Mouse (Mus musculus) yolk sac, embryonic 10.5 days (tissue): ENCODE measurements around the gene Gm49380.

Experiments used
- DNase-seq: peaks from one replicate; pipeline ENCODE4 v3.0.0-alpha.2; 2017; ENCODE audit warnings: low spot score

Gm49380 gene

DNA sequence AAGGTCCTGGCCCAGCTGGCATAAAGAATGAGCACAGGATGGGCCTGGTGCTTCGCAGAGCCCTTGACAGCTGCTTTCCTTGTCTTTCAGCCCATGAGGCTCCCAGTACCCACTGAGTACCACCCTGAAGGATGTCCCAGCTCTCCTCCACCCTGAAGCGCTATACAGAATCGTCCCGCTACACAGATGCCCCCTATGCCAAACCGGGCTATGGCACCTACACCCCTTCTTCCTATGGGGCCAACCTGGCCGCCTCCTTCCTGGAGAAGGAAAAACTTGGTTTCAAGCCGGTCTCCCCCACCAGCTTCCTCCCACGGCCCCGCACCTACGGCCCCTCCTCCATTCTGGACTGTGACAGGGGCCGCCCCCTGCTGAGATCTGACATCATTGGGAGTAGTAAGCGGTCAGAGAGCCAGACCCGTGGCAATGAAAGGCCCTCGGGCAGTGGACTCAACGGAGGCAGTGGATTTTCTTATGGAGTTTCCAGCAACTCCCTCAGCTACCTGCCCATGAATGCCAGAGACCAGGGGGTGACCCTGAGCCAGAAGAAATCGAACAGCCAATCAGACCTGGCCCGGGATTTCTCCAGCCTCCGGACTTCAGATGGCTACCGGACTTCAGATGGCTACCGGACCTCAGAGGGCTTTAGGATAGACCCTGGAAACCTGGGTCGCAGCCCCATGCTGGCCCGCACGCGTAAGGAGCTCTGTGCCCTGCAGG is 37.9 kb downstream of the Gm49380 start:
- DNase-seq, result no peak

DNA sequence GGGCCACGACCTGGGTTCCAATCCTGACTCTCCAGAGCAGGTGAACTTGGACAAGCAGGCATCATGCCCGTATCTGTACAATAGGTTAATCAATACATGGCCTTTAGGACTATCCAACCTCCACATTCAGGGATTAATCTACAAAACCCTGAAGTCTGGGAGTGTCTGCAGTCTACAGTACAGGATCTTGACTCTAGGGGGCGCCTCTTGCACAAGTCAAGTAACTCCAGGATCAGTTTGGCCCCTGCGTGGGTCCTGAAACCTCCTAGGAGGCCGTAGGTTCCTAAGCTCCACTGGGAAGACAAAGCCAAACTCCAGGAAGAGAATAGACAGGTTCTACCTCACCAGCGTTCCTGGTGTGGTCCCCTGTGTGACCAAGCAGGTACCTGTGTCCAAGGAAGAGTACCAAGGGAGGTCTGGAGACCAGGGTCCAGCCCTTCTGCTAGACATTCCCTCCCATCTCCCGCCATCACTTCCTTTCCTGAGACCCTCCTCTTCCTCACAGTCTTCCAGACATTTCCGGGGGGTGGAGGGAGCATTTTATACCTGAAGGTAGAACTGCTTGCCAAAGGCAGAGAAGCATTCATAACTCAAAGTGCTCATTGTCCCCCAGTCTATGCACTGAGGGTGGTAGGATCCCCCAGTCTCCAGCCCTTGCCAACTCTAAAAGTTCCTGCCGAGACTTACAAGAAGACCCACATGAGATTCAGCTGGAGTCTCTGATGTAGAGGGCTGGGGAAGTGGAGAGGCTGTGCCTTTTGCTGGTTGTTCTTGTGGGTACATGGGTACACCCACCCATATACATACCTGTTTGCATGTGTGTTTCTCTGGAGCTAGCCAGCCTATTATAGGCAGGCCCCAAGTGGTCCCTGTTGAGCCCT is 38.7 kb downstream of the Gm49380 start:
- no peak for DNase-seq

DNA sequence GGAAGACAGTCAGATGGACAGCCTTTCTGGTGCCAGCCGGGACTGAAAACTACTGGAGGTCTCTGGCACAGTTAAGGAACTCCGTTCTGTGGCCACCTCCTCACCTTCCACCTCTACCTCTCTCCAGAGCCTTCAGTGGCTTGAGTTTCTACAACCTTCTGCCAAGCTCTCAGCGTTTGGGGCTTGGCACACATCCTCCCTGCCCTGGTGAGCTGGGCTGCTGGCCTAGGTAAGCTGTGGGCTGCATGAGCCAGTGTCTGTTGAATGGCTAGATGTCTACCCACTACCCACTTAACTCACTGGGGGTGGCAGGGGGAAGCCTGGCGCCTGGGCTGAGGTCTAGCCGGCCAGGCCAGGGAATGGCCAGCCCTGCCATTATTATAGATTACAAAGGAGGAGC is 40.2 kb downstream of the Gm49380 start:
- DNase-seq, result no peak

DNA sequence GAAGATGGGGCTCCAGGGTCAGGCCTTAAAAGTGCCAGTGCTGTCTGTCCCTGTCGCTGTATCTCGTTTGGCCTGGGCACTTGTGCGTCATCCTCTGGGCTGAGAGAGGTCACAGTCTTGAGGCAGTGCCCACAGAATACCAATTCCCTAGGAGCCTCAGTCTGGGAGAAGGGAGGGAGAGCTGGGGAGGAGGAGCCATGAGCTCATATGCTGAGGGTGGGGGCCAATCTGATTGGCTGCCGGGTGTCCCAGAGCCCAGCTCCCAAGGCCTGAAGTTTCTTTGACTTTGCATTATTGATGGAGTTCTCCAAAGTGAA is 40.7 kb downstream of the Gm49380 start:
- DNase-seq, result no peak

DNA sequence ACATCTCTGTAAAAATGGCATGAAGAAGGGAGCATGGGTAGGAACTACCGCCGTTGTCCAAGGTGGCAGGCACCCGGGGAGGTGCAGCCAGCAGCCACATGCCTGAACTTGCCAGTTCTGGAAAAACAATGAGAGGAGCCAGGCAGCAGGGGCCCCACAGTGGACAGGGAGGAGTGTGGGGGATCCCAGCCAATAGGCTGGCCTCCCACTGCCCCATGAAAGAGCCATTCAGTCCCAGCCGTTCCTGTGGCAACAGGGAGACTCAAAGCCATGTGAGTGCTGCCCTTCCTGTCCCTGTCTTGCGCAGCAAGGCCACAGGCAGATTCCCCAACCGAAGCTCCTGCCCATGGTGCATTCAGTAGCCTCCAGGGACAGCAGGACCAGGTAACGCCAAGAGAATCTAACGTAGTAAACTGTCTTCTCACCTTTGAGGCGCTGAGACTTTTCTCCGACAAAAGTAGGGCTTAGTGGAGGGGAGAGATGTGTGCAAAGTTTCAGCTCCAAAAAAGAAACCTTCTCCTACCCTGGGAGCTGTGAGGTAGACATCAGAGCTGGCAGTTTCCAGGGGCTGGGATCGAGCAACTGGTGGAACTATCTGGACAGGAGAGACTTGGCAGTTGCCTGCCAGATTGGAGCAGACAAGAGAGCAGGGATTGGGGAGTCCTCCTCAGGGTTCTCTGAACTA is 41.2 kb downstream of the Gm49380 start:
- DNase-seq, result no peak

DNA sequence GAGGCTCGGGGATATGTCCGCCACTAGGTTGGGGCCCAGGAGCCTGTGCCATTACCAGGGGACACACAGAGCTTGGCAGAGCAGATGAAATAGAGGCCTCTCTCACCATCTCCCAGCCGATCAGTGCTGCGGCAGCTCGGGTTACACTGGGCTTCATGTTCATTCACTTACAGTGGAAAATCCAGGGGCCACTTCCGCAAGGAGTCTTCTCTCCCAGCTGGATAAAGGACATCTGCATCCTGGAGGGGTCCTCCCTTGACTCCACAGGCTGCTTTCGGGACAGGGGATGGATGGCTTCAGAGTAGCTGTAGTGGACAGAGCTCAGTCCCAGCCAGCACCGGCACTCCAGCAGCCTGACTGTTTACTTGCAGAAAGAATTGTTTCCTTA is 42.5 kb downstream of the Gm49380 start:
- DNase-seq, result no peak

DNA sequence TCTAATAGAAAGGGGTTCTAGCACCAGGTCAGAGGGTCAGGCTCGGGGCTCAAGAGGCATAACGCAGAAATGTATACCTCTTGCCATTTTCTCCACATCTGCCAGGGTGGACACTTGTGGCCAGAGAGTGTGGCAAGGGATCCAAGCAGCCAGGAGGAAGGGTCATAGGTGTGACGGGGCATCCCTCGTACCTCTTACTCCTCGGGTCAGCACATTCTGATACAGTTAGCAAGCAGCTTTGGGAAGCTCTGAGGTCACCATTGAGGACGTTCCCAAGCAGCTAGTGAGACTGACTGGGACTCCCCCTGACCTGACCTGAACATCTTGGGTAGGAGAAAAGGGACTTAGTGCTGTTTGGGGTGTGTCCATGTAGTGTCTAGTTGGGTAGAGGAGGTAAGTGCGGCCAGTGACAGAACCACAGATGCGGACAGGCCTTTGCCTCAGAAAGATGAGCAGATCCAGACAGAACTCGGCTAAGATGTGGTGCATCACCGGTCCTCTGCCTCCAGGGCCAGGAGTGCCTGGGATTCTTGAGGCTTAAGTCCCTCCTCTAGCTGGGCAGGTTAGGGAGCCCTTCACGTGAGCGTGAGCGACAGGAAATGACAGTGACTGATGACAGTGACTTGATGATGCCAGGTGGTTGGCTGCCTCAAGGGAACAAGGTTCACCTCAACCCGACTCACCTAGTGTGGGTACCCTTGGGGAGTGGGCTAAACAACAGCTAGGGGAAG is 43.0 kb downstream of the Gm49380 start:
- no peak for DNase-seq

DNA sequence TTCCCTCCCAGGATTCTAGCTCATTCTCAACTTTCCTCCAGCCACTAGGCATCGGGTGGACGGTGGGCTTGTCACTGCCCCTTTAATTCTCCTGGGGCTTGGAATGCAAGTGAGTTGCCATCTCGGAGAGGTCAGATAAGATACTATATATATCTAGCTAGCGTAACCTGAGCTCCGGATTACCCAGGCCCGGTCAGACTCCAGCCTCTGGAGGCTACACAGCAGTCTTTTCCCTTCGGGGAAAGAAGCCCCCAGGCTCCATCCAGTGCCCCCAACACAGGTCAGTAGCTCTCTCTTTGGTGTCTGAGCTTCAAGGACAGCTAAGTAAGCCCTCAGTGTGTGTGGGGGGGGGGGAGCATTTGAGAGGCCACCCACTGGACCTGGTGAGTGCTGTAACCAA is 44.0 kb downstream of the Gm49380 start:
- no peak for DNase-seq

DNA sequence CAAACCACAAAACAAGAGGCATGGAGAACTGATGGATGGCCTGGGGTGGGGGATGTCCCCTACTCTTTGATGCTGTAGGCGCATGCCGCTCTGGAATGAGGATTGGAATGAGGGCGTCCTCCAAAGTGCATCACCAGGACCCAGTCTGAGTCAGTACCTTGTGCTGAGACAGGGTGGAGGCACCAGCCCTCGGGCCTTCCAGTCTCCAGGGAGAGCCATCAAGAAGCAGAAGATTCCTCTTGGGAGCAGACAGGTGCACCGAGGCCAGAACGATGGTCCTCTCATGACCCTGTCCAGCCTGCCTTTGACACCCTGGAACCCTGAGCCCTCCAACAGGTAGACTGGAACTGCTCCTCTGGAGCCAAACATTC is 45.4 kb downstream of the Gm49380 start:
- DNase-seq, result no peak

DNA sequence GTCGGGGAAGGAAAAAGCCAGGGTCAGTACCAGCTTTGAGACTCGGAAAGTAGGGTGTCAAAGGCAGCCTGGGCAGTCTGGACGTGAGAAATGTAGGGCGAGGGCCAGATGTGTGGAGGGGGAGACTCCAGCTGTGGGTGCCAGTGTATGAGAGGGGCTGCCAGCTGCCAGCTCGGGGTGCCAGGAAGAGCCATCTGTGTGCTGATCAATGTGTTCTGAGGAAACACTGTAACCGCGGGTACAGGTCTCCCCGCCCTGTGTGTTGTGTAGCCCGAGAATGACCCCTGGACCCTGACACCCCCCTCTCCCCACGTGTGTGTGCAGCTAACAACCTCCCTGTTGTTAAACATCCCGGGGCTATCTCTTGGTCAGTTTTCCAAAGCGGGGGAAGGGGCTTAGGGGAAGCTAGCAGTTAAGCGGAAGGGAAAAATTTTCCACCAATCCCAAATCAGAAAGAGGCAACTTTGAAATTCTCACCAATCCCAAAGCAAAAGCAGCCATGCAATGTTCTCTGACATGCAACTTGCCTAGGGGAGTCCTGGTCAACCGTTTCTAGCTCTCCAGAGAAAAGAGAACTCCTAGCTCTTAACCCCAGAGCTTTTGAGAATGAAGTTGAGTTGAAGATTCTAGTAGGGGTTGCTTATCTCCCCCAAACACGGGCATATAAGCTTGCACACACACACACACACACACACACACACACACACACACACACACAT is 45.9 kb downstream of the Gm49380 start:
- DNase-seq, result no peak

DNA sequence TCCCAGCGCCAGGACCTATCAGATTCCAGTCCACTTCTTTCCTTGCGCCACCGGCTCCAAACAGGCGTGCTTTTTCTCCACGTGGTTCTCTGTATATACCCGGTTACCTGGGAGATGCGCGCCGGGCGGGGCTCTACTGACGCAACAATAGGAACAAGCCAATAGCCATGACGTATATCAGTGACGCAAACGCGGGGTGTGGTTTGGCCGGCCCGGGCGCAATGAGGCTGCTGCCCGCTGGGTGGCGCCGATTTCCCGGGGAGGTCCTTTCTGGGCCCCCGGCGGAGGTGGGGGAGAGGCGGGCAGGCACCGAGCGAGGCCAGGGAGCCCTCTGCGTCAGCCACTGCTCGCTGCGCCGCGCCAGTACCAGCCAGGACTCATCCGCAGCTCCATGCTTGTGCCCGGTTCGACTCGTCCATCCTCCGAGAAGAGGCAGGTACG is 46.5 kb downstream of the Gm49380 start, which contains the start of gene Usp2:
Gene Usp2 (plus strand): TSS at position 237 of the 441 bp plus-strand sequence.
- DNase-seq, result peak; percentile 98

DNA sequence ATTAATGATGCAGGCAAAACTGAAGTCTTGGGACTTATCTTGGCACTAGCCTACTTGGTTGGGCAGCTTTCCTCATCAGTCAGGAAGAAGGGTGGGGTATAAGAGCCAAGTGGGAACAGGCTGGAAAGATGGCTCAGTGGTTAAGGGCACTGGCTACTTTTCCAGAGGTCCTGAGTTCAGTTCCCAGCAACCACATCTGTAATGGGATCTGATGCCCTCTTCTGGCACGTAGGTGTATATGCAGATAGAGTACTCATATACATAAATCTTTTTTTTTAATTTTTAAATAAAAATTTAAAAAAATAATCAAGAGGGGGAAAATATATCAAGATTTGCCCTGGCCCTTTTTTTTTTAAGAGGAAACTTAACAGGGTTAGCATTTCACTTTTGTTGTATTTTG is 48.1 kb downstream of the Gm49380 start:
- DNase-seq, result no peak

DNA sequence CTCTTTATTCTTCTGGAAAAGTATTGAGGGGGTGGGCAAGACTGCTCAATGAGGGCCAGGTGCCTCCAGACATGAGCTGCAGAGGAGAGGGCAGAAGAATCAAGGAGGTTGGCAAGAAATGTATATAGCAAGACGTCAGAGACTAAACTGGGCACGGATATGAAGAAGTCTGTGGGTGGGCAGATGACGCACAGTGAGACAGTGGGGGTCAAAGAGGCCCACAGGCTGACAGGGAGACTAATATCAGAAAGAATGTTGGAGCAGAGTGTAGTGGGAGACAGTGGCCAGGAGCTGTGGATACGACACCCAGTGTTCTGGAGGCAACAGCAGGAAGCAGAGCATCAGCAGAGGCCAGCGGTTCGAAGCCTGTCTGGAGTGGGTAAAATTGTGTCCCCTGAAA is 54.7 kb downstream of the Gm49380 start:
- no peak for DNase-seq

DNA sequence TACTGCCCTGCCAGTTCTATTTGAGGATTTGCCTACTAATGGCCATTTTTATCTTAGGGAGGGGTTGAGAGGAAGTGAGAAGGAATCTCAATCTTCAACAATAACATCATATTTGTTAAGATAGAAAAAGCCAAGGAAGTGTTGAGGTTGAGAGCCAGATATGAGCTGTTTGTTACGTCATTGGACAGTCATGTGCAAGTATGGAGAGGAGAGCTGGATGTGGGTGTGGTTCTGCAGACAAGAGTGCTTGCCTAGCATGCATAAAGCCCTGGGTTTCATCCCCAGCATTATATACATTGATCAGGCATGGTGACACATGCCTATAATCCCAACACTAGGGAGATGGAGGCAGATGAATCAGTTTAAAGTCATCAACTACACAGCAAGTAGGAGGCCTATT is 59.4 kb downstream of the Gm49380 start:
- DNase-seq, result no peak

DNA sequence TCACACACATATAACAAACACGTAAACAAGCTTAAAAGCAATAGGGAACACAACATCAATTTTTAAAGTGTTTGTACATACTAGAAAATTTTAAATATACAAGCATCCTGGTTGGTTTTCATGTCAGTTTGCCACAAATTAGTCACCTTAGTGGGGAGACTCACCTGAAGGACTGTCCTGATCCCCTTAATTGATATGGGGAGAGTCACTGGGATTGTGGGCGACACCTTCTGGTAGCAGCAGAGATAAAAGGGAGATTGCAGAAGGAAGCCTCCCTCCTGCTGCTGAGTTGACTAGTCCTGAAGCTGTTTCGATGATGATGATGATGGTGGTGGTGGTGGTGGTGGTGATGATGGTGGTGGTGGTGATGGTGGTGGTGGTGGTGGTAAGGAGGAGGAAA is 60.4 kb downstream of the Gm49380 start:
- DNase-seq, result no peak

DNA sequence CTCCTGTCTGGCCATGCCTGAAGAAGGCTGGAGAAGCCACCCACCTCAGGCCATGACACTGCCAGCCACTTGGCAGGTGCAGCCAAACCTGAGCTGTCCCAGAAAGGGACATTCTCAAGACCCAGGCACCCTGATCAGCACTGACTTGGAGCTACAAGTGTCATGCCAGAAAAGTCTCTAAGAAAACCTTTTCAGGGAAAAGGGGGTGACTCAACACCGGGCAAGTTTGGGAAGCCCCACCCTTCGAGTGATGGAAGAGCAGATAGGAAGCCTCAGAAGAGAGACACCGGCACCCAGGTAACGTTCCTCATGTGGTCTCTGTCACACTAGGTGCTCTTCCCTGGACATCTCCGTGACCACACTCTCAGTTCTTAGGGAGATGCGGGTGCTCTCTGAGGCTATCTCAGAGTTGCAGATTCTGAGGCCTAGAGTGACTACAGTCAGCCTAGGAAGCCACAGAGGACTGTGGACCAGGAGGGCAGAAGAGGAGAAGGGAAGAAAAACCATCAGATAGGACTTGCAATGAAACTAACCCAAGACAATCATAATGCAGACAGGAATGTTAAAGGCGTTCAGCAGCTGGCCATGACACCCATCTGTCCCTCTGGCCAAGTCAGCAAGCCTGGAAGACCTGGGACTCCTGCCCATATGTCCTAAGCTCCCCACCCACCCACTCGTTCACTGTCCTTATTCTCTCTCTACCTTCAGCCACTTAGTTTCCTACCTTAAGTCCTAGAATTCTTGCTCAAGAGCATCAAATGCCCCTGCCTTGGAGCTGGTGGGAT is 63.7 kb downstream of the Gm49380 start:
- no peak for DNase-seq

DNA sequence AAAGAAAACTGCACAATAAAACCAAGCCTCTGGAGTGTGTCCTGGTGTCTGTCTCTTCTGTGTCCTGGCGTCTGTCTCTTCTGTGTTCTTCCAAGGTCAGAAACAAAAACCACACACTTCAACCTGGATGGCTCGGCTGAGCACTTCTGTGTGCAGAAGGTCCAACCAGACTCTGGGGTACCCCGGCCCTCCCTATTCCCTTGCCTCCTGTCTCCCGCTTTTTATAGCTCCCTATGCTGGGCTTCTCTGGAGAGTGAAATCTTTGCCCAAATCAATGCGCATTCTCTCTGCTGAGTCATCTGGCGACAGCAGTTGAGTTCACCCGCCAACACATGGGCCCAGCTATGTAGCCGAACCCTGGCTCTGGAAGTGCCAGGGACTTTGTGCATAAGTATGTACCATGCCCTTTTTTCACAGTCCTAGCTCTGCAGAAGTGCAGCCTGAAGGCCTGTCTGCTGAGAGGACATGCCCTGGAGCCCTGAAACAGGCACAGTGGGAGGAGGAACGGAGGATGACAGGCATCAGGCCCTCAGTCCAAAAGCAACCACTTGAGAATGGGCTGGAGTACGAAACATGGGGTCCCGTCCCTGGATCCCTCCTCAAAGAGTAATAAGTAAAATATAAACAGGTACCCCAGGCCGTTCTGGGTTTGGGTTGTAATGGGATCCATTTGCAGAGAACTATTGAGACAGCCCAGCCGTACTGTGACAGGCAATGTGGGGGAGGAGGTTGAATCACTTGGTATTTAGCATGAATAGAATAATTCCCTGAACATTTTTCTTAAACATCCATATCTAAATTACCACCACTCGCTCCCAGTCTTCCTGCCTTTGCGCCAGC is 64.5 kb downstream of the Gm49380 start:
- no peak for DNase-seq

DNA sequence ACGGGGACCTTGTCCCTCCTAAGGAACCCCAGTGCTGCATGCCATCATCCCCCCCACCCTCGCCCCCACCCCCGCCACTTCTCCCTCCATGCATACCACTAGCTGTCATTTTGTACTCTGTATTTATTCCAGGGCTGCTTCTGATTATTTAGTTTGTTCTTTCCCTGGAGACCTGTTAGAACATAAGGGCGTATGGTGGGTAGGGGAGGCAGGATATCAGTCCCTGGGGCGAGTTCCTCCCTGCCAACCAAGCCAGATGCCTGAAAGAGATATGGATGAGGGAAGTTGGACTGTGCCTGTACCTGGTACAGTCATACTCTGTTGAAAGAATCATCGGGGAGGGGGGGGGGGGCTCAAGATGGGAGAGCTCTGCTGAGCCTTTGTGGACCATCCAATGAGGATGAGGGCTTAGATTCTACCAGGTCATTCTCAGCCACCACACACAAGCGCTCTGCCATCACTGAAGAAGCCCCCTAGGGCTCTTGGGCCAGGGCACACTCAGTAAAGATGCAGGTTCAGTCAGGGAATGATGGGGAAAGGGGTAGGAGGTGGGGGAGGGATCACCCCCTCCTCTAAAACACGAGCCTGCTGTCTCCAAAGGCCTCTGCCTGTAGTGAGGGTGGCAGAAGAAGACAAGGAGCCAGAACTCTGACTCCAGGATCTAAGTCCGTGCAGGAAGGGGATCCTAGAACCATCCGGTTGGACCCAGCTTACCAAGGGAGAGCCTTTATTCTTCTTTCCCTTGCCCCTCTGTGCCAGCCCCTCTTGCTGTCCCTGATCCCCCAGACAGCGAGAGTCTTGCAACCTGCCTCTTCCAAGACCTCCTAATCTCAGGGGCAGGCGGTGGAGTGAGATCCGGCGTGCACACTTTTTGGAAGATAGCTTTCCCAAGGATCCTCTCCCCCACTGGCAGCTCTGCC is 65.5 kb downstream of the Gm49380 start:
- DNase-seq, result no peak

DNA sequence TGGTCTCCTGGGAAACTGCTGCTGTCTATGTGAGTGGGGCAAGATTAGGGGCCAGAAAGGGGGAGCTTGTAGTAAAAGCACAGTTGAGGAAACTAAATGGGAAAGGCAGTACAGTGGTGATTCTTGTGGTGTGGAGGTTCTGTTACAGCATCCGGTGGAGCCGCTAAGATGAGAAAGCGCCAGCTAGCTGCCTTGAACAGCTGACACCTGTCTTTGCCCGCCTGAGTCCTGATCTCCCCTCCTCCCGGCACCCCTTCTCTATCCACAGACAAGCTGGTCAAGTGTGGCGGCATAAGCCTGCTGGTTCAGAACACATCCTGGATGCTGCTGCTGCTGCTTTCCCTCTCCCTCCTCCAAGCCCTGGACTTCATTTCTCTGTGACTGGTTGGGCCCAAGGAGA is 66.2 kb downstream of the Gm49380 start:
- DNase-seq, result no peak
